Mouse (Mus musculus) bone marrow, adult 2 months (tissue): ENCODE measurements around the gene Lrfn3.

ENCODE experiments used
- CTCF ChIP-seq: fragments of 200-500 bp; IDR thresholded peaks from 2 replicates; pipeline ENCODE4 v1.5.1; 2011; ENCODE audit warnings: low read length, control low read depth; ENCODE audit not compliant: control insufficient read depth, insufficient read depth
- POLR2A ChIP-seq: fragments of 200-500 bp; IDR thresholded peaks from 2 replicates; pipeline ENCODE4 v1.6.1; 2011; ENCODE audit warnings: low read depth, mild to moderate bottlenecking, control low read depth, low read length, borderline replicate concordance; ENCODE audit not compliant: control insufficient read depth

DNA sequence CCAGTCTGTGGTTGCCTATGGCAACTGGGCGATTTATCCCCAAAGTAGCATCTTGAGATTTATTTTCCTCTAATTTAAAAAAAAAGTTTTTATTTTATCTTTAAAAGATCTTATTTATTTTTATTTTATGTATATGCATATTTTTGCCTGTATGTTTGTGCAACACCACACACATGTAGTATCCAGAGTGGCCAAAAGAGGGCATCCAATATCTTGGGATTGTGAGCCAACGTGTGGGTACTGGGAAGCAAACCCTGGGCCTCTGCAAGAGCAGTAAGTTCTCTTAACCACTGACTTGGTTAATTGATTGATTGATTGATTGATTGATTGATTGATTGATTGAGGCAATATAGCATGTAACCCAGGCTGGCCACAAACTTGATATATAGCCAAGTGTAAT, 32.3 kb upstream of the Lrfn3 start:
- TF ChIP-seq CTCF (peak; percentile 33; the same call in 1 of the 2 replicates), POLR2A (no peak)
